8 mouse cellular contexts compared by ENCODE assay signal in the genomic region with DNA sequence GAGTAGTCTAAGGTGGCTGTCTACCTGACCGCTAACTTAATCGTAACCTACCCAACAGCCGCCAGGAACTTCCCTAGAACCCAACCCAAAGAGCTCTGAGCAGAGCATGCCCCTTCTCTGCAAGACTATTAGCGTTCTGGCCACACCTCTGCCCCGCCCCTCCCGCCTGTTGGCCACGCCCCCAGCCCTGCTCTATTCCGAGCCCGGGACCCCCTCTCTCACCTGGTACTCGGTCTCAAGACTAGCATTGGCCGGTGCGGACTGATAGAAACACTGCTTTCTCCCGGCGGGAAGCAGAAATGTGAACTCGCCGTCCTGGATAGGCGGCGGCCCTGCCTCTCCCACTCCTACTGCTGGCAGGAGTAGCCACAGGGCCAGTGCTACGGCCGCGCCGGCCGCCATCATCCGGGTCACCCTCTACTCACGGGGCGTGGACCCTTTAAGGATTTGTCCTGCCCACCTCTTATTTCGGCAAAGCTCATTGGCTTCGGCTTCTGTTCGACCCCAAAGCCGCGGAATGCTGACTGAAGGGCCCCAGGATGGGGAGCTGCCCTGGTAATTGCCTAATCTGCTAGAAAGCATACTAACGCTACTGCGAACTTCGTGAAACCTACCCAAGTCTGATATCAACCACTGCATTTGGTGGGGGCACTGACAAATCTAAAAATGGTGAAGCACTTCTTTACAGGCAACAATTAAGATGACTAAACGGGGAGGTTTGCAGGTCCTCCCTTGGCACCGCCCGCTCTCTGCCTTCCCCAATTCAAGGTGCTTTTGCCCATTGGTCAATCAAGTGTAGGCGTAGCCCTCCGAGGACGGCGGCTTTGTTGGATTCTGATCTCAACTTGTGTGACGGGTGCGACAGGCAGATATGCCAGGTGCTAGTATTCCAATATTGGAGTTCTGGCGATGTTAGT. TPM values are rescaled to one million over a fixed set of nuclear protein-coding genes. Genes with fewer than 3 reads are reported as not detected.
DNase-seq lines count a peak whose midpoint lies in the region; ATAC-seq lines count a peak whose summit lies in the region.

A gene (minus strand): TSS at position 481 of the 917 bp plus-strand sequence.

- H3K27me3 ChIP-seq in hindbrain, embryonic 16.5 days (replicated peaks; ENCODE audit: control insufficient read depth, insufficient read depth, low read length), result no peaks in the 10 kb centered on the region

- H3K4me3 ChIP-seq in hindbrain, embryonic 16.5 days (ENCODE audit: low read length), result peak within 1 kb of the TSS; percentile 73
- H3K4me3 ChIP-seq in macrophage (ENCODE audit: inconsistent target), result peak within 1 kb of the TSS; percentile 50

- peak within 1 kb of the TSS; percentile 95 for H3K27ac ChIP-seq in hindbrain, embryonic 16.5 days (ENCODE audit: low read depth, low read length)
- H3K27ac ChIP-seq in macrophage, result peak within 1 kb of the TSS; percentile 81

- H3K9ac ChIP-seq in hindbrain, embryonic 16.5 days (ENCODE audit: low read depth, low read length), result peak within 1 kb of the TSS; percentile 88

- no peaks in the 10 kb centered on the region for H3K9me3 ChIP-seq in hindbrain, embryonic 16.5 days (ENCODE audit: control insufficient read depth, low read length)

- peak; percentile 87 for DNase-seq in WW6 (ENCODE audit: low read depth, low spot score)
- DNase-seq in cerebellum, postnatal 4 days (ENCODE audit: low spot score in 2 of 2), result peak; percentile 83 to 91
- peak; percentile 95 for DNase-seq in gastrocnemius, adult 18-20 months (ENCODE audit: low spot score)
- DNase-seq in left cerebral cortex, adult 18-20 months (ENCODE audit: low spot score in 2 of 2), result peak; percentile 88 to 93
- peak; percentile 96 for DNase-seq in right cerebral cortex, adult 18-20 months
- peak; percentile 77 for DNase-seq in urinary bladder, postnatal 10 days (ENCODE audit: low spot score)

- no peaks in the 10 kb centered on the region for H3K79me2 ChIP-seq in macrophage (ENCODE audit: inconsistent target)

- H3K36me3 ChIP-seq in hindbrain, embryonic 16.5 days (ENCODE audit: control insufficient read depth, insufficient read depth, low read length), result peaks cover 22% of the 10 kb centered on the region
- peaks cover 29% of the 10 kb centered on the region for H3K36me3 ChIP-seq in macrophage (ENCODE audit: inconsistent target)

- ATAC-seq in hindbrain, embryonic 16.5 days, result peak; percentile 97

- peaks cover 14% of the 10 kb centered on the region for H3K4me1 ChIP-seq in hindbrain, embryonic 16.5 days (ENCODE audit: control insufficient read depth, insufficient read depth, low read depth, low read length)

- WGBS in hindbrain, embryonic 16.5 days, result under 1% methylated on average over 44 of the region's 44 CpGs
- under 1% methylated on average over 44 of the region's 44 CpGs for WGBS in macrophage (ENCODE audit: missing documents)

- H3K4me2 ChIP-seq in hindbrain, embryonic 16.5 days (ENCODE audit: low read length), result peak within 1 kb of the TSS; percentile 73

RNA-seq across cellular contexts. Expression of the gene that starts here (rescaled TPM):
- total RNA-seq in gastrocnemius, adult 18-20 months (2021), result 10 to 100 TPM; 31.6 to 32.7 TPM
- polyA plus RNA-seq in hindbrain, embryonic 16.5 days (2015; fragmentation: Nextera tagmentation; extraction: Ambion mirVana), result 64.3 and 66.8 TPM in 2 replicates
- 10 to 100 TPM; 12.9 to 13.7 TPM for total RNA-seq in left cerebral cortex, adult 18-20 months (2021)
- total RNA-seq in macrophage (2018; cell fraction: chromatin; rRNA removed), result 10 to 100 TPM in 1 of 26 experiments, 1 to 10 TPM in 24, under 1 TPM in 1; 0.76 to 10.5 (median 3.7) TPM
- 10 to 100 TPM in 21 of 26 experiments, 1 to 10 TPM in 5; 5.6 to 15.4 (median 11.2) TPM for total RNA-seq in macrophage (2018; cell fraction: cytosol; rRNA removed)
- total RNA-seq in macrophage (2018; cell fraction: nucleus; rRNA removed), result 10 to 100 TPM in 5 of 26 experiments, 1 to 10 TPM in 21; 3.3 to 13.1 (median 7.4) TPM
- 5.5 to 16.0 TPM (median 11.8 TPM) in 3 replicates for polyA plus RNA-seq in macrophage (2018)

Comparison
In these comparisons a context has a peak if more than half of its experiments do, and no peak if none do; other contexts are left out.
1. Peak in every context shown above with its lines: DNase-seq, ATAC-seq, H3K4me3 ChIP-seq and H3K27ac ChIP-seq.